Mouse (Mus musculus): ENCODE data around the gene Foxi2. TPM values are rescaled to one million over a fixed set of nuclear protein-coding genes. Genes with fewer than 3 reads are reported as not detected.
A peak's percentile ranks its signal among the peaks of the same experiment; 100 is the strongest.

Foxi2 gene
- total RNA-seq, 1 experiment = not detected

- no peaks in the 10 kb centered on the region for H3K36me3 ChIP-seq (ENCODE audit: control insufficient read depth, insufficient read depth, low read length, poor library complexity, severe bottlenecking)
- H3K4me1 ChIP-seq (ENCODE audit: control insufficient read depth in 2 of 2, insufficient read depth in 2 of 2, low read length in 2 of 2, poor library complexity in 1 of 2) = no peaks in the 10 kb centered on the region
- in situ Hi-C loops (cut with MboI; ENCODE audit: low sequenced_read_pairs in 2 of 2, unreplicated experiment in 2 of 2) = no loop called here
- no peak overlapping the region for H3K4me3 ChIP-seq (ENCODE audit: insufficient read depth in 1 of 2, low read depth in 1 of 2, low read length in 2 of 2, poor library complexity in 1 of 2, severe bottlenecking in 1 of 2)
- DNase-seq (ENCODE audit: low read depth, low spot score) = no peak
- TF ChIP-seq ZNF384 (IDR thresholded peaks at IDR 0.05; ENCODE audit: low read depth, low read length) (no peak), HCFC1 (IDR thresholded peaks at IDR 0.05; ENCODE audit: borderline replicate concordance, insufficient read depth, low read length) (no peak), ZC3H11A (IDR thresholded peaks at IDR 0.05; ENCODE audit: borderline replicate concordance, low read depth, low read length) (no peak), MAFK (IDR thresholded peaks at IDR 0.05; ENCODE audit: insufficient read depth, low read depth, low read length) (no peak), CHD2 (IDR thresholded peaks at IDR 0.05; ENCODE audit: low read depth, low read length) (no peak)
- no peak overlapping the region for H3K27ac ChIP-seq (ENCODE audit: insufficient read depth, low read depth, low read length, poor library complexity, severe bottlenecking)
- H3K9me3 ChIP-seq (ENCODE audit: control insufficient read depth, insufficient read depth, low read depth, low read length) = no peaks in the 10 kb centered on the region
- H3K9ac ChIP-seq (ENCODE audit: insufficient read depth, low read depth, low read length, poor library complexity, severe bottlenecking) = no peak overlapping the region
Observed at GRCm38 (mm10) chr7:135378331-135378730, 31.8 kb upstream of the Foxi2 start.

GRCm38 (mm10) chr7:135389039-135389438, 21.1 kb upstream of the Foxi2 start:
- in situ Hi-C loops (cut with MboI; ENCODE audit: low sequenced_read_pairs in 2 of 2, unreplicated experiment in 2 of 2) = no loop called here
- Histone ChIP-seq H3K36me3 (ENCODE audit: control insufficient read depth, insufficient read depth, low read length, poor library complexity, severe bottlenecking) (no peaks in the 10 kb centered on the region), H3K27ac (ENCODE audit: insufficient read depth, low read depth, low read length, poor library complexity, severe bottlenecking) (no peak overlapping the region), H3K9me3 (ENCODE audit: control insufficient read depth, insufficient read depth, low read depth, low read length) (no peaks in the 10 kb centered on the region), H3K9ac (ENCODE audit: insufficient read depth, low read depth, low read length, poor library complexity, severe bottlenecking) (no peak overlapping the region), H3K4me1 (ENCODE audit: control insufficient read depth in 2 of 2, insufficient read depth in 2 of 2, low read length in 2 of 2, poor library complexity in 1 of 2) (no peaks in the 10 kb centered on the region), H3K4me3 (ENCODE audit: insufficient read depth in 1 of 2, low read depth in 1 of 2, low read length in 2 of 2, poor library complexity in 1 of 2, severe bottlenecking in 1 of 2) (no peak overlapping the region)
- TF ChIP-seq CHD2 (IDR thresholded peaks at IDR 0.05; ENCODE audit: low read depth, low read length) = no peak
- TF ChIP-seq ZNF384 (IDR thresholded peaks at IDR 0.05; ENCODE audit: low read depth, low read length) = no peak
- TF ChIP-seq ZC3H11A (IDR thresholded peaks at IDR 0.05; ENCODE audit: borderline replicate concordance, low read depth, low read length) = no peak
- no peak for TF ChIP-seq HCFC1 (IDR thresholded peaks at IDR 0.05; ENCODE audit: borderline replicate concordance, insufficient read depth, low read length)
- DNase-seq (ENCODE audit: low read depth, low spot score) = peak; percentile 37

GRCm38 (mm10) chr7:135392949-135393542, 17.1 kb upstream of the Foxi2 start:
- no peak for TF ChIP-seq CHD2 (IDR thresholded peaks at IDR 0.05; ENCODE audit: low read depth, low read length)
- TF ChIP-seq ZNF384 (IDR thresholded peaks at IDR 0.05; ENCODE audit: low read depth, low read length) = no peak
- no peak for TF ChIP-seq MAFK (IDR thresholded peaks at IDR 0.05; ENCODE audit: insufficient read depth, low read depth, low read length)
- no peak for TF ChIP-seq ZC3H11A (IDR thresholded peaks at IDR 0.05; ENCODE audit: borderline replicate concordance, low read depth, low read length)
- no peak for TF ChIP-seq HCFC1 (IDR thresholded peaks at IDR 0.05; ENCODE audit: borderline replicate concordance, insufficient read depth, low read length)
- Histone ChIP-seq H3K4me3 (ENCODE audit: insufficient read depth in 1 of 2, low read depth in 1 of 2, low read length in 2 of 2, poor library complexity in 1 of 2, severe bottlenecking in 1 of 2) (no peak overlapping the region), H3K27ac (ENCODE audit: insufficient read depth, low read depth, low read length, poor library complexity, severe bottlenecking) (no peak overlapping the region), H3K9me3 (ENCODE audit: control insufficient read depth, insufficient read depth, low read depth, low read length) (no peaks in the 10 kb centered on the region), H3K4me1 (ENCODE audit: control insufficient read depth in 2 of 2, insufficient read depth in 2 of 2, low read length in 2 of 2, poor library complexity in 1 of 2) (no peaks in the 10 kb centered on the region), H3K9ac (ENCODE audit: insufficient read depth, low read depth, low read length, poor library complexity, severe bottlenecking) (no peak overlapping the region), H3K36me3 (ENCODE audit: control insufficient read depth, insufficient read depth, low read length, poor library complexity, severe bottlenecking) (no peaks in the 10 kb centered on the region)
- DNase-seq (ENCODE audit: low read depth, low spot score) = no peak
- in situ Hi-C loops (cut with MboI; ENCODE audit: low sequenced_read_pairs in 2 of 2, unreplicated experiment in 2 of 2) = no loop called here

GRCm38 (mm10) chr7:135394436-135394835, 15.7 kb upstream of the Foxi2 start:
- DNase-seq (ENCODE audit: low read depth, low spot score) = no peak
- no peaks in the 10 kb centered on the region for H3K36me3 ChIP-seq (ENCODE audit: control insufficient read depth, insufficient read depth, low read length, poor library complexity, severe bottlenecking)
- in situ Hi-C loops (cut with MboI; ENCODE audit: low sequenced_read_pairs in 2 of 2, unreplicated experiment in 2 of 2) = no loop called here
- H3K9ac ChIP-seq (ENCODE audit: insufficient read depth, low read depth, low read length, poor library complexity, severe bottlenecking) = no peak overlapping the region
- H3K27ac ChIP-seq (ENCODE audit: insufficient read depth, low read depth, low read length, poor library complexity, severe bottlenecking) = no peak overlapping the region
- no peak for TF ChIP-seq CHD2 (IDR thresholded peaks at IDR 0.05; ENCODE audit: low read depth, low read length)
- no peaks in the 10 kb centered on the region for H3K4me1 ChIP-seq (ENCODE audit: control insufficient read depth in 2 of 2, insufficient read depth in 2 of 2, low read length in 2 of 2, poor library complexity in 1 of 2)
- H3K4me3 ChIP-seq (ENCODE audit: insufficient read depth in 1 of 2, low read depth in 1 of 2, low read length in 2 of 2, poor library complexity in 1 of 2, severe bottlenecking in 1 of 2) = no peak overlapping the region
- no peaks in the 10 kb centered on the region for H3K9me3 ChIP-seq (ENCODE audit: control insufficient read depth, insufficient read depth, low read depth, low read length)

DNA sequence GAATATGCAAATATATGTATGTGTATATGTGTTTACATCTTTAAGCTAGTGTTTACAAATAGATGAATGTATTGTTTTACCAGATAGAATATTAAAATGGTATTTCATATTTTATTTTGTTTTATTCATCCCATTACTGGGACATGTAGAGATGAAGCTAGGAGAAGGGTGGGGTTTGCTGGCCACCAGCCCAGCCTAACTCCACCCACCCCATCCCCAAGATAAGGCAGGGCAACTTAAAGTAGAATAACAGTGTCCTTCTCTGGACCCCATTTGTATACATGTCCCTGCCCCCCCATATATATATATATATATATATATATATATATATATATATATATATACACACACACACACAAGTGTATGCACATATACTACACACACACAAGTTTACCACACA, 14.9 kb upstream of the Foxi2 start:
- Histone ChIP-seq H3K9ac (ENCODE audit: insufficient read depth, low read depth, low read length, poor library complexity, severe bottlenecking) (no peak overlapping the region), H3K9me3 (ENCODE audit: control insufficient read depth, insufficient read depth, low read depth, low read length) (no peaks in the 10 kb centered on the region), H3K36me3 (ENCODE audit: control insufficient read depth, insufficient read depth, low read length, poor library complexity, severe bottlenecking) (no peaks in the 10 kb centered on the region), H3K4me1 (ENCODE audit: control insufficient read depth in 2 of 2, insufficient read depth in 2 of 2, low read length in 2 of 2, poor library complexity in 1 of 2) (no peaks in the 10 kb centered on the region), H3K27ac (ENCODE audit: insufficient read depth, low read depth, low read length, poor library complexity, severe bottlenecking) (no peak overlapping the region), H3K4me3 (ENCODE audit: insufficient read depth in 1 of 2, low read depth in 1 of 2, low read length in 2 of 2, poor library complexity in 1 of 2, severe bottlenecking in 1 of 2) (no peak overlapping the region)
- in situ Hi-C loops (cut with MboI; ENCODE audit: low sequenced_read_pairs in 2 of 2, unreplicated experiment in 2 of 2) = no loop called here
- TF ChIP-seq HCFC1 (IDR thresholded peaks at IDR 0.05; ENCODE audit: borderline replicate concordance, insufficient read depth, low read length) (no peak), ZNF384 (IDR thresholded peaks at IDR 0.05; ENCODE audit: low read depth, low read length) (no peak), CHD2 (IDR thresholded peaks at IDR 0.05; ENCODE audit: low read depth, low read length) (no peak), MAFK (IDR thresholded peaks at IDR 0.05; ENCODE audit: insufficient read depth, low read depth, low read length) (no peak), ZC3H11A (IDR thresholded peaks at IDR 0.05; ENCODE audit: borderline replicate concordance, low read depth, low read length) (no peak)
- no peak for DNase-seq (ENCODE audit: low read depth, low spot score)
